Mouse (Mus musculus) liver, embryonic 12.5 days (tissue): ENCODE results near the gene Nxnl1. TPM values are rescaled to one million over a fixed set of nuclear protein-coding genes. Genes with fewer than 3 reads are reported as not detected.
"Not testable (repeated sequence)": the region's sequence is repeated elsewhere in the genome, so short reads cannot be mapped to it uniquely, and the experiment has no call there.

Experiments used
- ATAC-seq: fragments of 200-750 bp; cut with Nextera tagmentation; 2 replicates; pipeline ENCODE4 v1.8.0; 2017; ENCODE audit warnings: moderate number of reproducible peaks, mild to moderate bottlenecking, moderate library complexity
- H3K27ac ChIP-seq: fragments of 300-500 bp; sonication (generic); 2 replicates; pipeline ENCODE4 v1.5.1; 2016; ENCODE audit warnings: mild to moderate bottlenecking
- H3K27me3 ChIP-seq: fragments of 300-500 bp; sonication (generic); replicated peaks from 2 replicates; pipeline ENCODE4 v1.6.1; 2016; ENCODE audit warnings: mild to moderate bottlenecking, moderate library complexity
- H3K36me3 ChIP-seq: fragments of 300-500 bp; sonication (generic); 2 replicates; pipeline ENCODE4 v1.6.1; 2016; ENCODE audit warnings: mild to moderate bottlenecking, moderate library complexity
- H3K4me1 ChIP-seq: fragments of 300-500 bp; sonication (generic); 2 replicates; pipeline ENCODE4 v1.6.1; 2016
- H3K4me2 ChIP-seq: fragments of 300-500 bp; sonication (generic); 2 replicates; pipeline ENCODE4 v1.6.1; 2016; ENCODE audit warnings: mild to moderate bottlenecking, moderate library complexity
- H3K4me3 ChIP-seq: fragments of 300-500 bp; sonication (generic); 2 replicates; pipeline ENCODE4 v1.5.1; 2016; ENCODE audit warnings: mild to moderate bottlenecking, moderate library complexity
- H3K9ac ChIP-seq: fragments of 300-500 bp; sonication (generic); 2 replicates; pipeline ENCODE4 v1.6.1; 2016; ENCODE audit warnings: mild to moderate bottlenecking, moderate library complexity
- H3K9me3 ChIP-seq: fragments of 300-500 bp; sonication (generic); replicated peaks from 2 replicates; pipeline ENCODE4 v1.6.1; 2016; ENCODE audit warnings: mild to moderate bottlenecking, moderate library complexity
- WGBS: fragments of 180-500 bp; shearing (Covaris S2); methylation state at CpG from one replicate; pipeline ENCODE4 v1.1.7; 2016; ENCODE audit not compliant: insufficient replicate concordance; 5-methylcytosine and 5-hydroxymethylcytosine counted together
- polyA plus RNA-seq: library from polyadenylated mRNA; unstranded; fragments of >200 nt; fragmentation: Nextera tagmentation; extraction: Ambion mirVana; gene quantifications from 2 replicates; pipeline ENCODE4 v1.2.1, GENCODE M21; 2016

Gene Nxnl1
- polyA plus RNA-seq, 1 experiment from 2014 or later = 0.32 TPM

DNA sequence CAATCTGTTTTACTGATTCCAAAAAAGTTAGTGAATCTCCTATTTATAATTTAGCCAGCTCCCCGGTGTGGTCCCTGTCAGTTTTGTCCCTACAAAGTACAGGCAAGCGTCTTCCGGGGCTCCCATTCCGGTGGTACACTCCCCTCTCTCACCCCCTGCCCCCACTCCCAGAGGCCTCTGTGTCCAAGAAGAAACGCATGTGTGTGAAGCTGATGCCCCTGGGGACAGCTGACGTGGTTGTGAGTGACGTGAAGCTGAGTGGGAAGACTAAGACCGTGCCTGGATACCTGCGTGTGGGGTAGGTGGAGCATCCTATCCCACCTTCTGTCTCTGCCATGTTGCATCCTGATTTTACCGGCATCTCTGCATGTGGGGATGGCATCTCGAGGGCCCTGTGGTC, 21.3 kb downstream of the Nxnl1 start:
- H3K4me3 ChIP-seq = no peak overlapping the region
- H3K9ac ChIP-seq = no peak overlapping the region
- H3K27me3 ChIP-seq = peaks cover 4% of the 10 kb centered on the region; the same call in 1 of the 2 replicates
- H3K4me1 ChIP-seq = peaks cover 16% of the 10 kb centered on the region
- H3K9me3 ChIP-seq = no peaks in the 10 kb centered on the region
- H3K36me3 ChIP-seq = peaks cover 37% of the 10 kb centered on the region
- H3K4me2 ChIP-seq = no peak overlapping the region
- 80% methylated on average over 11 of the region's 11 CpGs for WGBS
- no peak for ATAC-seq
- no peak overlapping the region for H3K27ac ChIP-seq

DNA sequence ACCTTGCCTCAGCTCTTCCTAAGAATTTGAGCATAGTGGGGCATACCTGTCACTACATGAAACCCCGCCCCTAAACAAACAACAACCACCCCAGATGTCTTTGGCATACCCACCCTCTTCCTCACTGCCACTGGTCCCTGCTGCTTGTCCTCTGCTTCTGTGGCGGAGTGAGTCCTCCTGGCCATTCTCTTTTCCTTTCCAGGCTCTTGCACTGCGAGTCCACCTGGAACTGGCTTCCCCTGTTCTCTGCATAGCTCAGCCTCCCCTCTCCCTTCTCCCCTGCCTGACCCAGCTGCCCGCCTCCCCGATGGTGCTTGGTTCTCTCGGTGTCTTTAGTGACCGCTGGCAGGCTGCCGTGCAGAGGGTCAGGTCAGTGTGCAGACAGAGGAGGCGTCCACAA, 22.6 kb downstream of the Nxnl1 start:
- peaks cover 36% of the 10 kb centered on the region for H3K36me3 ChIP-seq
- peaks cover 4% of the 10 kb centered on the region; the same call in 1 of the 2 replicates for H3K27me3 ChIP-seq
- no peak for ATAC-seq
- no peaks in the 10 kb centered on the region for H3K9me3 ChIP-seq
- H3K27ac ChIP-seq = no peak overlapping the region
- H3K9ac ChIP-seq = peak overlapping the region; percentile 73
- peak overlapping the region; percentile 76 for H3K4me3 ChIP-seq
- peak overlapping the region; percentile 96 for H3K4me2 ChIP-seq
- WGBS = 82% methylated on average over 9 of the region's 9 CpGs
- H3K4me1 ChIP-seq = peaks cover 16% of the 10 kb centered on the region

DNA sequence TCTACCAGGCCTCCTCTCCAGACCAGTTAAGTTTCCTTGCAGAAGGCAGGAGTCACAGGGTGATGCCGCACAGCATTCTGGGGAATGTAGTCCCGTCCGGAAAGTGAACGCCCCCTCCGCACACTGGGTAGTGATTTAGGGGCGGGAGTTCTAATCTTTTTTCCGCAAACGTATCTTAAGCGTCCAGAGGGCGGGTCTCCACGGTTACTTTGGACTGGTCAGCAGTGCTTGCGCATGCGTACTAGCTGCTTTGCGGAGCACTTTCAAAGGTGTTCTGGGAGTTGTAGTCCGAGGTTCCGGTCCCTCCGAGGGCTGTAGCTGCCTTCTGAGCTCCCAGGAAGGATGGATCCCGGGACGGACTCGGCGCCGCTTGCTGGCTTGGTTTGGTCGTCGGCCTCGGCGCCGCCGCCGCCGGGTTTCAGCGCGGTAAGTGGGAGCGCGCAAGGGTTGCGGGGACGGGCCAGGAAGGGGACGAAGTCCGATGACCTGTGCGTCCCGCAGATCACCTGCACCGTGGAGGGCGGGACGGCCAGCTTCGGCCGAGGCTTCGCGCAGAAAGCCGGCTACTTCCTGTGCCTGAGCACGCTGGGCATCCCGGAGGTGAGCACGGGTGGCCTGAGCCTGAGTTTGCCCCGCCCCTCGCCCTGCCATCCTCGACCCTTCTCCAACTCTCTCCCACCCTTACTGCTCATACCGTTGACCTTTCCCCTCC, 23.6 kb downstream of the Nxnl1 start, which contains the start of gene Mvb12a:
Mvb12a (plus strand) TSS at position 291 of the 712 bp plus-strand sequence.
- H3K36me3 ChIP-seq = peaks cover 27% of the 10 kb centered on the region
- peak within 1 kb of the TSS; percentile 96 for H3K4me2 ChIP-seq
- no peaks in the 10 kb centered on the region for H3K9me3 ChIP-seq
- peak within 1 kb of the TSS; percentile 73 for H3K9ac ChIP-seq
- WGBS = under 1% methylated on average over 55 of the region's 55 CpGs
- H3K27ac ChIP-seq = peak within 1 kb of the TSS; percentile 59
- H3K4me3 ChIP-seq = peak within 1 kb of the TSS; percentile 76
- ATAC-seq = peak; percentile 87
- H3K4me1 ChIP-seq = peaks cover 23% of the 10 kb centered on the region
- peaks cover 4% of the 10 kb centered on the region; the same call in 1 of the 2 replicates for H3K27me3 ChIP-seq

DNA sequence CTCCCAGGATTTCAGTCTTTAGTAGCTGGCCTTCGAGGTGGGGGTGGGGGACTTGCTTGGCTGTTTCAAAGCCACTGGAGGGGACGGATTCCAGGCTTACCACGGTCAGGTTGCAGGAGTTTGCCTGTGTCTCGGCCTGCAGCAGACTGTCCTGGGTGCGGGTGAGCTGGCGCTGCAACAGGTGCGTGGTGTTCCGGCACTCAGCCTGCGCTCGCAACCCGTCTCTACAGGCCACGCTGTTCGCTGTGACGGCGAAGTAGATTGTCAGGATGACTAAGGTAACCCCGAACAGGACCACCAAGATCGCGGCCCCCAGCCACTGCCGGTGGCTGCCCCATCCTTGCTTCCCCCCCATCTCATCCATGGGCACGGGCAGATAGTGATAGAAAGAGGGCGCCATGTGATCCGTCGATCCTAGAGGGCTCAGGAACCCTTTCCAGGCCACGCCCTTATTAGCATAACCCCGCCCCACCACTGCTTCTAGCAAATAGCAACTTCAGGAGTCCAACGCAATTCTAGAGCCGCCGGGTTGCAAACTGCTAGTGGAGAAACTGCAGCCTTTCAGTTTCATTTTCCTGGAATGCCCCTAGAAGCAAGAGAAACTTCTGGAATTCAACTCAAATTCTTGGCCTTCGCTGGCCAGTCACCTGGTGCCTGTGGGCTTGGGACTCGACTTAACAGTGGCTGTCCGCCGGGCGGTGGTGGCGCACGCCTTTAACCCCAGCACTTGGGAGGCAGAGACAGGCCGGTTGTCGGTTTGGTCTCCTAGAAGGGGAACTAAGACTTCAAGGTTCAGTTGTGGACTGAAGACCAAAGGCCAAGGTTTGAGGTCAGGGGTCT, 29.2 kb downstream of the Nxnl1 start, which contains the start of gene Bst2:
Bst2 (minus strand) TSS at position 429 of the 840 bp plus-strand sequence.
- peak within 1 kb of the TSS; percentile 83 for H3K4me2 ChIP-seq
- 3% methylated on average over 37 of the region's 37 CpGs for WGBS

DNA sequence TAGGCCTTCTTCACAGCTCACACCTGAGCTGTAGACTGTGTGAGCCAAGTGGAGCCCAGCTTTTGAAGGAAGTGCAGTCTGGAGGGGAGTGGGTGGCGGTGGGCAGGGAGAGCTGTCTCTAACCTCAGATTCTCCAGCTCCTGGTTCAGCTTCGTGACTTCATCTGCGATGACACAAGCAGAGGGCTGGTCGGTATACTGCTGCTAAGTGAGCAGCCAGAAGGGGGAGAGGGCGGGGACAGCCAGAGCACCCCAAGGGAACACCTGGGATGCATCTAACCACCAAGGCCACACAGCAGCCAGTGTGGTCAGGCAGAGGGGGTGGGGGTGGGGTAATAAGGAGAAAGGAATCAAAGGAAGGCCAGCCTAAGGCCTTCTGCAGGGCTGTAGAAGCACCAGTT, 30.7 kb downstream of the Nxnl1 start:
- Histone ChIP-seq H3K27me3 (peaks cover 1% of the 10 kb centered on the region; the same call in 1 of the 2 replicates), H3K27ac (no peak overlapping the region), H3K4me2 (peak overlapping the region; percentile 83), H3K9ac (no peak overlapping the region), H3K36me3 (no peaks in the 10 kb centered on the region), H3K4me1 (peaks cover 32% of the 10 kb centered on the region), H3K9me3 (no peaks in the 10 kb centered on the region), H3K4me3 (no peak overlapping the region)
- ATAC-seq = no peak
- 55% methylated on average over 5 of the region's 5 CpGs for WGBS

More for the DNA sequence above, 29.2 kb downstream of the Nxnl1 start, which contains the start of gene Bst2:
- peak within 1 kb of the TSS; percentile 76 for H3K9ac ChIP-seq
- H3K27me3 ChIP-seq = peaks cover 4% of the 10 kb centered on the region; the same call in 1 of the 2 replicates
- no peaks in the 10 kb centered on the region for H3K36me3 ChIP-seq
- H3K9me3 ChIP-seq = no peaks in the 10 kb centered on the region
- ATAC-seq = peak; percentile 89
- H3K27ac ChIP-seq = peak within 1 kb of the TSS; percentile 78
- H3K4me3 ChIP-seq = peak within 1 kb of the TSS; percentile 71
- H3K4me1 ChIP-seq = peaks cover 32% of the 10 kb centered on the region

DNA sequence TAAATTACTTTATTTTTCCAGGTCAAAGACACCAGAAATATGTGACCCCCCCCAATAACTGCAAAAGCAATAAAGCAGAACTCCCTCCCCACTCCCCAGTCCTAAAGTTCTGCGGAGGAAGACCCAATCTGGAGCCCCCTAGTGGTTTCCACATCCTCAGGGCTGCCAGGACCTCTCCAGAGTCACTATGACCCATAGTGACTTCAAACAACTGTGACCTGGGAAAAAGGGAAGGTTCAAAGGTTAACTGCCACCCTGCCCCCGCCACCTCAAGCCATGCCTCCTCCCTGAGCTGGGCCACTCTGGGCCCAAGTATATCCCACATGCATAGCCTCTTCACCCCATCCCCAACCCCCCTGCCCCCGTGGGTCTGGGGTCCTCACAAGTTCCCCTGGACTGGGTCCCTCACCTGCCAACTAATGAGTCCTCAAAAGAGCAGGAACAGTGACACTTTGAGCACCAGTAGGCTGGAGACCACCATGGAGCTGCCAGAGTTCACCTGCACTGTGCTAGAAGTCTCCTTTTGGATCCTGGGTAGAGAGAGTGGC, 32.1 kb downstream of the Nxnl1 start:
- Histone ChIP-seq H3K36me3 (no peaks in the 10 kb centered on the region), H3K4me2 (no peak overlapping the region), H3K27ac (no peak overlapping the region), H3K9ac (no peak overlapping the region), H3K9me3 (no peaks in the 10 kb centered on the region), H3K4me1 (peaks cover 35% of the 10 kb centered on the region), H3K4me3 (no peak overlapping the region), H3K27me3 (no peaks in the 10 kb centered on the region)
- WGBS = 48% methylated on average over 3 of the region's 3 CpGs
- ATAC-seq = no peak

DNA sequence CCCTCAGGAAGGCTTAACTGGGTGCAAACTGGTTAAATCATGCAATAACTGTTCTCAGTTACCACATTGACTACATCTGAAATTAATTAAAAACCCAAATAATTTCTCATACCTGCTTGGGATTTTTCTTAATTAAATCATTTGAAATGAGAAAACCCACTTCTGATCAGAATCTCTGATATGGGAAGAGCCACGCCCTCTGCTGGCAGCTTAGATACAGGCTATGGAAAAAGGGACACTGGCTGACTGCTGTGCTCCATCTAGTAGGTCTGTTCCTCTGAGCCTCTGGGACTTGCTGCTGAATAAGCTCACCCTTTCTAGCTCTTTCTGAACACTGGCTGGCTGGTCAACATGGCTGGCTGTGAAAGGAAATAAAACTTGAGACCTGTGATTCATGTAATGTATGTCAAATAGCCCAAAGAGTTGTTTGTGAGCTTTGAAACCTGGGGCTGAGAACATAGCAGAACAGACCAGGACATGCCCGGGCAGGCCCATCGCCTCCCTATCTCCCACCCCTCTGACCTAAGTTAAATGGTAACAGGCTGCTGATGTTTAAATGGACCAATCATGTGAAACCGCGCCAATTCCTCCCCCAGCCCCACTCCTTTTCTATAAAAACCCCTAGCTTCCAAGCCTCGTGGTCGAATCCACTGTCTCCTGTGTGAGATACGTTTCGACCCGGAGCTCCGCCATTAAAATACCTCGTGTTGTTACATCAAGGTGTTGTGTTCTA, 35.5 kb downstream of the Nxnl1 start:
- H3K4me3 ChIP-seq, ATAC-seq, H3K27ac ChIP-seq, H3K4me2 ChIP-seq, H3K9ac ChIP-seq, H3K9me3 ChIP-seq, H3K36me3 ChIP-seq: not testable (repeated sequence)
- peaks cover 34% of the 10 kb centered on the region for H3K4me1 ChIP-seq
- 54% methylated on average over 6 of the region's 12 CpGs for WGBS
- peaks cover 27% of the 10 kb centered on the region for H3K27me3 ChIP-seq

DNA sequence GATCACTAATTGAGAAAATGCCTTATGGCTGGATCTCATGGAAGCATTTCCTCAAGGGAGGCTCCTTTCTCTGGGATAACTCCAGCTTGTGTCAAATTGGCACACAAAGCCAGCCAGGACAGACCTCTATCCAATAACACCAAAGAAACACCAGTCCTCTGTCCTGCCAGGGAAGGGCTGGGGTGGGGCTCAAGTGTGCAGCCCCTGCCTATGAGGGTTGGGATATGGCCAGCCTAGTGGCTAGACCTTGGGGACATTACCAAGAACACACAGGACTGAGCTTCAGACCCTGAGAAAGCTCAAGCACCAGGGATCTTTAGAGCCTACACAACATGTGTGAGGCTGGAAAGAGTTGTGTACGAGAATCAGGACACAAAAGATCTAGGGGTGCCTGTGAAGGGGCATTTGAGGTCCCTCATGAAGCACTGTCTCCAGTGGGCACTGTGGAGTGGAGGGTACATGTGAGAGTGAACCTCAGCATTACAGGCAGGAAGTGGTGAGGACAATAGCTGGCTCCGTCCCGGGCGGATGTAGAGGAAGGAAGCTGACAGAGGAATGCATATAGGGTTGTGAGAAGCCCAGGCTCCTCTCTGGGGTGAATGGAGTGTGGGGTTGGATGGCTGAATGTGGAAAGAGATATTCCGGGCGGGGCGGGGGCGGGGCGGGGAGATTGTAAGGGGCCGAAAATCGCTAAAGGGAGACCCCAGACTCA, 37.9 kb downstream of the Nxnl1 start:
- Histone ChIP-seq H3K4me1 (peaks cover 36% of the 10 kb centered on the region), H3K9me3 (no peaks in the 10 kb centered on the region), H3K4me2 (0 out of 2 replicates have a peak overlapping the region, but pooled peaks have one; percentile 6), H3K4me3 (no peak overlapping the region), H3K27me3 (peaks cover 51% of the 10 kb centered on the region), H3K36me3 (no peaks in the 10 kb centered on the region), H3K9ac (no peak overlapping the region), H3K27ac (peak overlapping the region; percentile 73)
- 25% methylated on average over 11 of the region's 11 CpGs for WGBS
- ATAC-seq = peak; percentile 65

DNA sequence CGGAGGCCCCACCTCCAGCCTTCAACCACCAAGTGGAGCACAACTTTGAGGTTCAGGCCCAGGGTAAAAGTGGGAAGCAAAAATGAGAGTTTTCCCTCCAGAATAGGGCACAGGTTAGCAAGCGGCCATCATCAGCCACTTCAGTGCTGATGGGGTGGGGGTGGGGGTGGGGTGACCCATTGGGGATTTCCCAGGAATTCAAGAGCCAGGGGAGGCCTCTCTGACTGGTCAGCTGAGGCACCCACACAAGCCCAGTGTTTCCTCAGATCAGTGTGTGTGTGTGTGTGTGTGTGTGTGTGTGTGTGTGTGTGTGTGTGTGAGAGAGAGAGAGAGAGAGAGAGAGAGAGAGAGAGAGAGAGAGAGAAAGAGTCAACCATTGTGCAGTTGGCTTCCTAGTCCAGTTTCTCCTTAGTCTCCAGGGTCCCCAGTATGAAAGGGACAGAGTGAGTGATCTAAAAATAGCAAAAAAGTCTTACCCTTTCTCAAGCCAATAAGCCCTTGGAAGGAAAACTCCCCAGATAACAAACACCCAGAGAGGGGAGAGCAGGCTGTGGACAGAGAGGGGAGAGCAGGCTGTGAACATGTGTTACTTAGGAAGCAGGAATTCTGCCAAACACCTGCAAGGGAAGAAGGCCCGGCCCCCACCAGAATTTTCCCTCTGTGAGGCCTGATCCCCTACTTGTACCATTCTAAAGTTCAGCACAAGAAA, 39.1 kb downstream of the Nxnl1 start:
- H3K4me1 ChIP-seq = peaks cover 36% of the 10 kb centered on the region
- no peaks in the 10 kb centered on the region for H3K36me3 ChIP-seq
- H3K27ac ChIP-seq = no peak overlapping the region
- H3K9me3 ChIP-seq = no peaks in the 10 kb centered on the region
- no peak overlapping the region for H3K4me3 ChIP-seq
- ATAC-seq = no peak
- 38% methylated on average over 3 of the region's 3 CpGs for WGBS
- no peak overlapping the region for H3K9ac ChIP-seq
- peaks cover 58% of the 10 kb centered on the region for H3K27me3 ChIP-seq
- no peak overlapping the region for H3K4me2 ChIP-seq

DNA sequence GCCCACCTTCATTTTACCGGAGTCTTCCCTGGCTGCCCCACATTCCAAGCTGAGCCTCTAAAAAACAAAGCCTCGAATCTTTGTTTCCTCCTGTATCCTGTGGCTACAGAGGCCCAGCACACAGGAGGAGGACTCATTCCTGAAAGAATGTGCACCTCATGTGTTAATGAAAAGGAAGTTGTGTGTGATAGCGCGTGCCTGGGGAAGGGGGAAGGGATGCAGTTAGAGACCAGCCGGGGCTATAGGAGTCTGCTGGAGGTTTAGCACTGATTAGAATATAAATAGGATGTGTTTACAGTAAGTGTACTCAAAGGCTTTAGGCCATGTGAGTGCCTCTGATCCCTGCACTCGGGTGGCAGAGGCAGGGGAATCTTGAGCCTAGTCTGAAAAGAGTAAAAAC, 40.1 kb downstream of the Nxnl1 start:
- H3K4me1 ChIP-seq = peaks cover 42% of the 10 kb centered on the region
- H3K27me3 ChIP-seq = peaks cover 59% of the 10 kb centered on the region
- H3K36me3 ChIP-seq = no peaks in the 10 kb centered on the region
- no peak overlapping the region for H3K9ac ChIP-seq
- no peak overlapping the region for H3K4me2 ChIP-seq
- no peak for ATAC-seq
- no peak overlapping the region for H3K4me3 ChIP-seq
- 0 out of 2 replicates have a peak overlapping the region, but pooled peaks have one; percentile 7 for H3K27ac ChIP-seq
- 10% methylated on average over 6 of the region's 6 CpGs for whole genome bisulfite sequencing
- H3K9me3 ChIP-seq = no peaks in the 10 kb centered on the region
